Mouse (Mus musculus): ENCODE results near the gene Nelfb. TPM values are rescaled to one million over a fixed set of nuclear protein-coding genes. Genes with fewer than 3 reads are reported as not detected.

Nelfb gene
- polyA plus RNA-seq, 1 experiment from 2014 or later: 112 TPM

DNA sequence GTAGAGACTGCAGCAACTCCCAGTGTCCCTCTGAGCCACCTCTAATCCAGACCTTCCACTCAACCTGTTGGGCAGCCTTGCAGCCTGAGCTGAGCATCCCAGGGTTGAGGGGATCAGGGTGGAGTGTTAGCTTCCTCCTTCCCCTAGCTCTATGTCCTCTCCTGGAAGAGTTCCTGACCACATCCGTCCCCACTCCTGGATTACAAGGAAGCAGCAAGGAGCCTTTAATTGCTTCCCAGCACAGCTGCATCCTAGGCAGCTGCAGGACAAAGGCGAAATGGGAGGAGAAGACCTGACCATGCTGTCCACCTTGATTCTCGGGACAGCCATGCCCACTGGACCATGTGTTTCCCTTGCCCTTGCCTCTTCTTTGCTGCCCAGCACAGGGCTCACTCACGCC is 34.2 kb downstream of the Nelfb start:
- 34% methylated on average over 4 of the region's 4 CpGs for WGBS
- Histone ChIP-seq H3K27me3 (ENCODE audit: control insufficient read depth, insufficient read depth, low read depth, low read length) (peaks cover 15% of the 10 kb centered on the region), H3K9ac (ENCODE audit: low read length) (peak overlapping the region; percentile 9; the same call in 1 of the 2 replicates), H3K4me1 (replicated peaks; ENCODE audit: control insufficient read depth, insufficient read depth, low read length) (peaks cover 30% of the 10 kb centered on the region), H3K4me3 (ENCODE audit: low read length) (no peak overlapping the region), H3K27ac (ENCODE audit: low read length) (peak overlapping the region; percentile 68), H3K9me3 (ENCODE audit: control insufficient read depth, low read length) (no peaks in the 10 kb centered on the region), H3K36me3 (ENCODE audit: control insufficient read depth, insufficient read depth, low read length) (no peaks in the 10 kb centered on the region), H3K4me2 (ENCODE audit: low read depth, low read length) (peak overlapping the region; percentile 18)
- ATAC-seq (ENCODE audit: low read depth): no peak

DNA sequence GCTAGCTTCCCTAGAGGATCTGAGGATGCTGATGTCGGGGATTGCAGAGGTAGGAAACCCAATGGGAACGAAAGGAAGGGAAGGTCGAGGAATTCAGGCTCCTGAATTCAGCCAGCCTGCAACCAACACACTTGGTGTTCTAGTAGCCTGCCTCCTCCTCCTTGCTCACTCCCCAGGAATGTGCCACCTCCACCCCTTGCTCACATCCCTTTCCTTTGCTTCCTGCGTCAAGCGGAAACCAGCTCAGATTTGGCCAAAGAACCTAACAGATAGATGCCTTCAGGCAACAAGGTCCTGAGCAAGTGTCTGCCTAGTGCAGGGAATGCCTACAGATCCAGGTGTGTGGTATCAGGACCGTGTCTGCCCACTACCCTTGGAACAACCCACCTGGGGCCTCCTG is 34.7 kb downstream of the Nelfb start:
- peak overlapping the region; percentile 9; the same call in 1 of the 2 replicates for H3K9ac ChIP-seq (ENCODE audit: low read length)

DNA sequence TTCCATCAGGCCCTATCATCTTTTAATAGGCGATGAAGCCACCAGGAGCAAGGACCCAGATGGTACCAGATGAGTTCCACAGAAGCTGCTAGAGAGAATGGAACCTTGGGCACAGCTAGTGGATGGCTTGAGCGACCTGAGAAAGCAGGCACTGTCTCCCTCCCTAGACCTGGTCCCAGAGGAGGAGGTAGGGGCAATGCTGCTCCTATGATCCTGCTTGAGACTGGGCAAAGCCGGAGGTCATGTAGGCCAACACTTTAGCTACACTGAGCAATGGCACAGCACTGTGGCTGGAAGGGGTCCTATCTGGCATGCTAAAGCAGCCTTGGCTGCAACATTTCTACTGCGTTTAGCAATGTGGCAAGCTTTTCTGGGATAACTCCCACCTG is 35.6 kb downstream of the Nelfb start:
- Histone ChIP-seq H3K4me3 (ENCODE audit: low read length) (no peak overlapping the region), H3K36me3 (ENCODE audit: control insufficient read depth, insufficient read depth, low read length) (no peaks in the 10 kb centered on the region), H3K9ac (ENCODE audit: low read length) (no peak overlapping the region), H3K27ac (ENCODE audit: low read length) (no peak overlapping the region), H3K4me2 (ENCODE audit: low read depth, low read length) (no peak overlapping the region), H3K9me3 (ENCODE audit: control insufficient read depth, low read length) (no peaks in the 10 kb centered on the region), H3K27me3 (ENCODE audit: control insufficient read depth, insufficient read depth, low read depth, low read length) (peaks cover 4% of the 10 kb centered on the region; the same call in 1 of the 2 replicates), H3K4me1 (replicated peaks; ENCODE audit: control insufficient read depth, insufficient read depth, low read length) (peaks cover 32% of the 10 kb centered on the region)
- no peak for ATAC-seq (ENCODE audit: low read depth)
- WGBS: 81% methylated on average over 4 of the region's 4 CpGs

More for the DNA sequence above, 34.7 kb downstream of the Nelfb start:
- Histone ChIP-seq H3K36me3 (ENCODE audit: control insufficient read depth, insufficient read depth, low read length) (no peaks in the 10 kb centered on the region), H3K4me2 (ENCODE audit: low read depth, low read length) (no peak overlapping the region), H3K9me3 (ENCODE audit: control insufficient read depth, low read length) (no peaks in the 10 kb centered on the region), H3K4me3 (ENCODE audit: low read length) (no peak overlapping the region), H3K27ac (ENCODE audit: low read length) (peak overlapping the region; percentile 68), H3K4me1 (replicated peaks; ENCODE audit: control insufficient read depth, insufficient read depth, low read length) (peaks cover 30% of the 10 kb centered on the region), H3K27me3 (ENCODE audit: control insufficient read depth, insufficient read depth, low read depth, low read length) (peaks cover 13% of the 10 kb centered on the region)
- 34% methylated on average over 6 of the region's 6 CpGs for WGBS
- ATAC-seq (ENCODE audit: low read depth): no peak

DNA sequence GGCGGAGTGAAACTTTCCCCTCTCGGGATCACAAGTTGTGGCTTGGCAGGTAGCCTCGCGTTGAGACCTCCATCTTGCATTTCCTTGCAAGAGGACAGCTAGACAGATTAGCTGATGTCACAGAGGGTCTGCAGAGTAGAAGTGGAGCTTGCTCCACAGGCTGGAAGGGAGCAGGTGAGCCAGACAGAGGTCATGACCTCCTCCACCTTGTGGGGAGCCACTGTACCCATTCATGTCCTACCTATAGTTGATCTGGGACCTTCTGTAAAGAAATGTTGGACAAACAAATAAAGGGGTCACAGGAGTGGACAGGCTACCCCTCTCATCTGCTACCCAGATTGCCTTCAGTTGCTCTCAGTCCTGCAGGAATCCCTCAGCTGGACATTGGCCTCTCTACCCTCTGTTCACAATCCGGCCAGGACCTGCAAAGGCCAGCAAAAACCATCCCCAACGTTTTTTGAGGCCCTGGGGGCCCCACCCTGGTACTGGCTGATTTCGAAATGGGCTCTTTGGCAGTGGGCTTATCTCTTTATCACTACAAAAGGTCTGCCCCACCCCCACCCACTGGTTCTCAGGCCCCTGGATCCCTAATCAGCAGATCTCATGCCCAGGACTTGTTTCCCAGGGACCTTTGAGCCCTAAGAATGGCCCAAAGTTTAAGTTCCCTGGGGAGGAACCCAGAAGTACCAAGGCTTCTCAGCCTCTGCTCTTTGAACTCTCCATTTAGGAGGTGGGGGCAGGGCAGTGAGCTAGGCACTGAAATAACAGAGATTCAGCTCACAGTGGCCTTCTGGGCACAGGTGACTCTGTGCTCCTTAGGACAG is 36.2 kb downstream of the Nelfb start:
- H3K4me1 ChIP-seq (replicated peaks; ENCODE audit: control insufficient read depth, insufficient read depth, low read length): peaks cover 33% of the 10 kb centered on the region
- ATAC-seq (ENCODE audit: low read depth): no peak
- H3K27ac ChIP-seq (ENCODE audit: low read length): no peak overlapping the region
- peaks cover 4% of the 10 kb centered on the region; the same call in 1 of the 2 replicates for H3K27me3 ChIP-seq (ENCODE audit: control insufficient read depth, insufficient read depth, low read depth, low read length)
- no peaks in the 10 kb centered on the region for H3K9me3 ChIP-seq (ENCODE audit: control insufficient read depth, low read length)
- H3K9ac ChIP-seq (ENCODE audit: low read length): no peak overlapping the region
- 41% methylated on average over 7 of the region's 7 CpGs for WGBS
- H3K4me3 ChIP-seq (ENCODE audit: low read length): no peak overlapping the region
- H3K4me2 ChIP-seq (ENCODE audit: low read depth, low read length): no peak overlapping the region
- no peaks in the 10 kb centered on the region for H3K36me3 ChIP-seq (ENCODE audit: control insufficient read depth, insufficient read depth, low read length)

DNA sequence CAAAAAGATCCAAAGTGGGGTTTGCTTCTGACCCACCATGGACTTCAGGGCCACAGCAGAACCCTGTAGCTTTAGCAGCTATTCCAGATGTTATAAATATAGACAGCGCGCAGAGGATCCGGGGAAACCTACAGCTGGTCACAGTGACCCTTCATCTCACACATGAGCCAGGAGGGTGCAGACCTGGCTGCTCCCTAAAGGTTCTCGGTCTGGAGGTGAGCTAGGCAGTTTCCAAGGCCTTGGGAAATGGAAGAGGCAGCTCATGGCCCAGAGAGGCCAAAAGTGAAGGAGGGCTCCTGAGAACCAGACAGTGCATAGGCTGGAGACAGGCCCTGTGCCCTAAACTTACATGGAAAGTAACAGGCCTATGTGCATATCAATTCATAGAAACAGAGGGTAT is 37.5 kb downstream of the Nelfb start:
- no peaks in the 10 kb centered on the region for H3K9me3 ChIP-seq (ENCODE audit: control insufficient read depth, low read length)
- H3K4me3 ChIP-seq (ENCODE audit: low read length): no peak overlapping the region
- 91% methylated on average over 4 of the region's 4 CpGs for WGBS
- ATAC-seq (ENCODE audit: low read depth): no peak
- H3K4me1 ChIP-seq (replicated peaks; ENCODE audit: control insufficient read depth, insufficient read depth, low read length): peaks cover 36% of the 10 kb centered on the region
- no peak overlapping the region for H3K27ac ChIP-seq (ENCODE audit: low read length)
- H3K9ac ChIP-seq (ENCODE audit: low read length): no peak overlapping the region
- peaks cover 1% of the 10 kb centered on the region; the same call in 1 of the 2 replicates for H3K27me3 ChIP-seq (ENCODE audit: control insufficient read depth, insufficient read depth, low read depth, low read length)
- H3K36me3 ChIP-seq (ENCODE audit: control insufficient read depth, insufficient read depth, low read length): no peaks in the 10 kb centered on the region
- no peak overlapping the region for H3K4me2 ChIP-seq (ENCODE audit: low read depth, low read length)

DNA sequence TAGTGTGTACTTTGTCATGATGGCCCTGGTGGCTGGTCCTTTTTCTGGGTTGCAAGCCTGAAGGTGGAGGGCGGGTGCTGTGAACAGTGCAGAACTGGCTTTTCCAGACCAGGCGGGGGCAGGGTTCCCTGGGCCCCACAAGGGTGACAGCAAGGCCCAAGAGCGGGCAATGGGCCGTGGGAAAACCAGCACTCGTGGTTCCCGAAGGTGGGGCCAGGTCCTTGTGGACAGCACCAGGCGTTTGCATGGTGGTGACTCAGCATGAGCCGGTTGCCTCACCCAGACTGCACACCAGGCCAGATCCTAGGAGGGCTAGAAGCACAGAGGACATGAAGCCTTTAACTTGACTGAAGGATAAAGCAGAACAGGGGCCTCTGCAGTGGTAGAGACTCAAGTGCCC is 38.7 kb downstream of the Nelfb start:
- Histone ChIP-seq H3K4me3 (ENCODE audit: low read length) (no peak overlapping the region), H3K27ac (ENCODE audit: low read length) (no peak overlapping the region), H3K4me1 (replicated peaks; ENCODE audit: control insufficient read depth, insufficient read depth, low read length) (peaks cover 32% of the 10 kb centered on the region), H3K9ac (ENCODE audit: low read length) (no peak overlapping the region), H3K4me2 (ENCODE audit: low read depth, low read length) (no peak overlapping the region), H3K36me3 (ENCODE audit: control insufficient read depth, insufficient read depth, low read length) (no peaks in the 10 kb centered on the region), H3K9me3 (ENCODE audit: control insufficient read depth, low read length) (no peaks in the 10 kb centered on the region), H3K27me3 (ENCODE audit: control insufficient read depth, insufficient read depth, low read depth, low read length) (no peaks in the 10 kb centered on the region)
- 44% methylated on average over 8 of the region's 8 CpGs for WGBS
- ATAC-seq (ENCODE audit: low read depth): no peak

DNA sequence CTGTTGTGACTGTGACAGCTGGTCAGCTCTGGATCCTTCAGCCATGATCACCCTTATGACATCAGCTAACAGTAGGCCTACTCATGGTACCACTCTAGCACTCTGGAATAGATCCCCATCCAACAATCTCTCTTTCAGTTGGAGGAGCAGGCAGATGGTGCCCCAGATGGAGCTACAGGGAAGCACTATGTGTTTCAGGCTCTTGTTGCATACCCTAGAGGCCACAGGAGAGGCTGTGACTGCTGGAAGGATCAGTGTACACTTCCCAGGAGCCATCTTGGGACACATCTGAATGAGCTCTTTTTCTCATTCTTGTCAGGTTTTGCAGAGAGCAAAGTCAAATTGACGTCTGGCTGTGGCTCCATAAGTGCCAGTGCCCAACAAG is 39.5 kb downstream of the Nelfb start:
- Histone ChIP-seq H3K36me3 (ENCODE audit: control insufficient read depth, insufficient read depth, low read length) (no peaks in the 10 kb centered on the region), H3K9ac (ENCODE audit: low read length) (no peak overlapping the region), H3K9me3 (ENCODE audit: control insufficient read depth, low read length) (no peaks in the 10 kb centered on the region), H3K27me3 (ENCODE audit: control insufficient read depth, insufficient read depth, low read depth, low read length) (no peaks in the 10 kb centered on the region), H3K4me1 (replicated peaks; ENCODE audit: control insufficient read depth, insufficient read depth, low read length) (peaks cover 30% of the 10 kb centered on the region), H3K4me3 (ENCODE audit: low read length) (no peak overlapping the region), H3K27ac (ENCODE audit: low read length) (no peak overlapping the region), H3K4me2 (ENCODE audit: low read depth, low read length) (no peak overlapping the region)
- WGBS: 74% methylated on average over 1 of the region's 1 CpGs
- ATAC-seq (ENCODE audit: low read depth): no peak

DNA sequence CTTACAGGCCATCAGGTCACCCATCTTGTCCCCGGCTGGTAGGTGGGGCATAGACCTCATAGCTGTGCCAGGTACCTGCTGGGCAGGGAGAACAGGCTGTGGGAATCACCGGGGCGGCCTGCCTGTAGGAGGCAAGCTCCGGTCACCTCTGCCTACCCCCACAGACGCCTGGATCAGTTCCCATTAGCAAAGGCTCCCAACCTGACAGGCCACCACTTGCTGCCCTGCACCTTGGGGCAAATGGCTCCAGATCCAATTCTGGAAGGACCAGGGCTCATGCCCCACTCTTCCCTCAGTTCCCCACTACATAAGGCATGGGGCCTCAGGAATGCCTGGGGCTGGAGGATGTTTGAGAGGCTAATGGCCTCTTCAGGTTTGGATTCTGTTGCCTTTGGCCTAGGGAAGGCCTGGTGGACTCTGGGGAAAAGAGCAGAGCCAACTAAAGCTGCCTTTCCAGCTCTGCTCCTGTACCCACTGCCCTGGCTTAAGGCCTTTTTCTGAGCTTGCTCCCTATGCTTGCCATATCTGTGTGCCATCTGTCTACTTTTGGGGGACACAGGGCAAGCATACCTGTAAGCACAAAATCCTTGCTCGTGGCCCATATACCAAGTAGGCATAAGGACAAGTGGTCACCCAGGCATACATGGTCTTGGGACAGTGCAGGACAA is 40.1 kb downstream of the Nelfb start:
- Histone ChIP-seq H3K36me3 (ENCODE audit: control insufficient read depth, insufficient read depth, low read length) (no peaks in the 10 kb centered on the region), H3K4me2 (ENCODE audit: low read depth, low read length) (no peak overlapping the region), H3K27me3 (ENCODE audit: control insufficient read depth, insufficient read depth, low read depth, low read length) (no peaks in the 10 kb centered on the region), H3K27ac (ENCODE audit: low read length) (no peak overlapping the region), H3K9ac (ENCODE audit: low read length) (no peak overlapping the region), H3K9me3 (ENCODE audit: control insufficient read depth, low read length) (no peaks in the 10 kb centered on the region), H3K4me3 (ENCODE audit: low read length) (no peak overlapping the region), H3K4me1 (replicated peaks; ENCODE audit: control insufficient read depth, insufficient read depth, low read length) (peaks cover 24% of the 10 kb centered on the region)
- no peak for ATAC-seq (ENCODE audit: low read depth)
- WGBS: 86% methylated on average over 6 of the region's 6 CpGs

DNA sequence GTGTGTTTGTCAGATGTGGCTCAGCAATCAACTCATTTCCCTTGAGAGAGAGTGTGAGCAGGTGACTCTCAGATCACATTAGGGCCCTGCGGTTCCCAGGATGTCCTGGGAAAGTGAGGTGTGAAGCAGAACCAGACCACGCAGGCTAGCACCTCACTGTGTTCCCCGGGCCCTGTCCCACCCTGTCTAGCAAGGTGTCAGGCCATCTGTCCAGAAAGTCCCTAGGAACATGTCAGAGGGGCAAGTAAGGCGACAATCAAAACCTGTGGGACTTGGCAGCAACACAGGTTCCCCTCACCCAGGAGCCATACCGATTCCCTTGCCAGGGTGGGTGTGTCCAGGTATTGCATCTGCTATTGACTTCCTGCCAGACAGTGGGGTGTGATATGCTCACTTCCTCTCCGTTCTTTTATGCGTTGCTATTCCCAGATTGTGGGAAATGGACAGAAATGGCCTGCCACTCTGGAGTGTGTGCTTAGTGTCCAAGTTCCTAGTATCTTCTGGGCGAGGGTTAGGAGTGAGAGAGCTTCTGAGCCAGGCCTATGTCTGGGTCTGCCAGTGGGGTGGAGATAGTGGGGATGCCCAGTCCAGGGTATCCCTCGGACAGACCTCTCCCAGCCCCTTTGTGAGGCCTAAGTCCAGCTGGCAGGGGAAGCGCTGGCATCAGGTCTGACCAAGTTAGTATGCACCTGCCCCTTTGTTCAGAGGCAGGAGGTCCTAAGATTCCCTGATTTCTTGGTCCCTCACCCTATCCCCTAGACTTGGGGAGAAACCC is 40.8 kb downstream of the Nelfb start:
- H3K4me3 ChIP-seq (ENCODE audit: low read length): no peak overlapping the region
- H3K9me3 ChIP-seq (ENCODE audit: control insufficient read depth, low read length): no peaks in the 10 kb centered on the region
- H3K27ac ChIP-seq (ENCODE audit: low read length): peak overlapping the region; percentile 43; the same call in 1 of the 2 replicates
- H3K4me1 ChIP-seq (replicated peaks; ENCODE audit: control insufficient read depth, insufficient read depth, low read length): peaks cover 23% of the 10 kb centered on the region
- no peak overlapping the region for H3K9ac ChIP-seq (ENCODE audit: low read length)
- H3K4me2 ChIP-seq (ENCODE audit: low read depth, low read length): no peak overlapping the region
- ATAC-seq (ENCODE audit: low read depth): no peak
- 52% methylated on average over 10 of the region's 10 CpGs for WGBS
- no peaks in the 10 kb centered on the region for H3K27me3 ChIP-seq (ENCODE audit: control insufficient read depth, insufficient read depth, low read depth, low read length)
- no peaks in the 10 kb centered on the region for H3K36me3 ChIP-seq (ENCODE audit: control insufficient read depth, insufficient read depth, low read length)

All from lung, embryonic 16.5 days (tissue).